Mouse (Mus musculus) CH12.LX (cell line): ENCODE measurements around the gene Col20a1.

Experiments
- CHD1 ChIP-seq: IDR thresholded peaks from 2 replicates; pipeline ENCODE4 v1.6.1; 2012; ENCODE audit warnings: low read depth, low read length, improper control_type of control experiment, inconsistent platforms
- CHD2 ChIP-seq: IDR thresholded peaks from 2 replicates; pipeline ENCODE4 v1.6.1; 2011; ENCODE audit warnings: low read length, improper control_type of control experiment
- CTCF ChIP-seq, 2 experiments: IDR thresholded peaks in 1 of 2; conservative IDR thresholded peaks in 1 of 2; 2 replicates each; pipeline ENCODE4 v1.5.1; 2011 to 2012; ENCODE audit warnings: low read depth in 2 of 2, low read length in 2 of 2, improper control_type of control experiment in 1 of 2, inconsistent platforms in 1 of 2, mild to moderate bottlenecking in 1 of 2, moderate library complexity in 1 of 2
- ZMIZ1 ChIP-seq: IDR thresholded peaks from 2 replicates; pipeline ENCODE4 v1.6.1; 2012; ENCODE audit warnings: low read depth, mild to moderate bottlenecking, inconsistent platforms, low read length, improper control_type of control experiment
- ZNF384 ChIP-seq: IDR thresholded peaks from 2 replicates; pipeline ENCODE4 v1.6.1; 2012; ENCODE audit warnings: low read depth, low read length, improper control_type of control experiment, inconsistent platforms

DNA sequence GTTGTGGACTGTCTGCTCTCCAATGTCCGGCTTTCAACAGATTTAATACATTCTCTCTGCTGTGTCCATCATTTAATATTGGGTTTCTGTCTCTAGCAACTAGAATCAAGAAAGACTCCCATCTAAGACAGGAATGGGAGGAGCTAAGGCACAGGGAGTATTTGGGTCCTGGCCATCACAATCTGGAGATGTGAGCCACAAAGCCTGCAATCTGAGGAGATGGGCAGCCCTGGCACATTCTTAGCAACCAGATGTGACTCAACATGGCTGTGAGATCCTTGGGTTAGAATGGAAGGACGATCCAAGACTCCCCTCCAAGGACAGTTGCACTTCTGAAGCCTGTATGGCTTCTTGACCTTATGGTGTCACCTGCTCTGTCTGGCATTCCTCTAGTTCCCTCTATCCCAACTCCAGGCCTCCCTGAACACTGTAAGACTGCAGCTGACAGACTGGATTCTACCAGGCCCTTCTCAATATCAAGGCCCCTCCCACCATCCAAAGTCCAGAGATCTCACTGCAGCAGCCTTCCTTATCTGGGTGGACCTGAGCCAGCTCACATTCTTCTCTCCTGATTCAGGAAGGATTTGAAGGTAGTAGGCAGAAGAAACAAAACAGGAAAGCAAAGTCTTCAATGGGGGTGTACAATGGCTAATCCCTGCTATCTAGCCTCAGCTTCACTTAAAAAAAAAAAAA, 23.6 kb upstream of the Col20a1 start:
- TF ChIP-seq ZMIZ1 (no peak), CHD2 (no peak), CTCF (conservative IDR thresholded peaks at IDR 0.05 in 1 of 2, IDR thresholded peaks at IDR 0.05 in 1 of 2; ENCODE audit: low read depth in 2 of 2, low read length in 2 of 2) (no peak), ZNF384 (no peak), CHD1 (no peak)
